Mouse (Mus musculus) thymus, adult 2 months (tissue): Measurements from ENCODE around the gene Map3k6. TPM values are rescaled to one million over a fixed set of nuclear protein-coding genes. Genes with fewer than 3 reads are reported as not detected.

Experiments
- DNase-seq: peaks from one replicate; pipeline ENCODE4 v3.0.0; 2021
- H3K27ac ChIP-seq: fragments of 200-500 bp; 2 replicates; pipeline ENCODE4 v1.5.1; 2012; ENCODE audit warnings: low read length, control low read depth; ENCODE audit not compliant: control insufficient read depth, insufficient read depth
- H3K27me3 ChIP-seq: fragments of 200-500 bp; 2 replicates; pipeline ENCODE4 v1.6.1; 2012; ENCODE audit warnings: mild to moderate bottlenecking, low read length, moderate library complexity, mixed read lengths; ENCODE audit not compliant: control insufficient read depth, insufficient read depth
- H3K36me3 ChIP-seq: fragments of 200-500 bp; 2 replicates; pipeline ENCODE4 v1.6.1; 2012; ENCODE audit warnings: mild to moderate bottlenecking, low read length, moderate library complexity; ENCODE audit not compliant: control insufficient read depth, insufficient read depth
- H3K4me1 ChIP-seq: fragments of 200-500 bp; replicated peaks from 2 replicates; pipeline ENCODE4 v1.6.1; 2012; ENCODE audit warnings: low read length; ENCODE audit not compliant: control insufficient read depth, insufficient read depth
- H3K4me3 ChIP-seq: fragments of 200-500 bp; 2 replicates; pipeline ENCODE4 v1.5.1; 2012; ENCODE audit warnings: mild to moderate bottlenecking, low read length, control low read depth, moderate library complexity; ENCODE audit not compliant: control insufficient read depth, insufficient read depth
- CTCF ChIP-seq: fragments of 200-500 bp; IDR thresholded peaks from 2 replicates; pipeline ENCODE4 v1.5.1; 2012; ENCODE audit warnings: mild to moderate bottlenecking, control low read depth, low read length, moderate library complexity, borderline replicate concordance; ENCODE audit not compliant: control insufficient read depth, poor library complexity, insufficient read depth; ENCODE audit errors: extremely low read depth
- POLR2A ChIP-seq: fragments of 200-500 bp; IDR thresholded peaks from 2 replicates; pipeline ENCODE4 v1.6.1; 2012; ENCODE audit warnings: mild to moderate bottlenecking, low read length, control low read depth, moderate library complexity; ENCODE audit not compliant: control insufficient read depth, poor library complexity, insufficient read depth; ENCODE audit errors: extremely low read depth
- WGBS: fragments of 180-500 bp; shearing (Covaris S2); methylation state at CpG from one replicate; pipeline ENCODE4 v1.1.7; 2018; 5-methylcytosine and 5-hydroxymethylcytosine counted together
- polyA plus RNA-seq: library from polyadenylated mRNA; depleted of rRNA; stranded (reverse); fragments of >200 nt; gene quantifications from 2 replicates; pipeline ENCODE4 v1.2.3, GENCODE M21; 2012

The Map3k6 gene
- polyA plus RNA-seq, 1 experiment: 4.6 TPM

DNA sequence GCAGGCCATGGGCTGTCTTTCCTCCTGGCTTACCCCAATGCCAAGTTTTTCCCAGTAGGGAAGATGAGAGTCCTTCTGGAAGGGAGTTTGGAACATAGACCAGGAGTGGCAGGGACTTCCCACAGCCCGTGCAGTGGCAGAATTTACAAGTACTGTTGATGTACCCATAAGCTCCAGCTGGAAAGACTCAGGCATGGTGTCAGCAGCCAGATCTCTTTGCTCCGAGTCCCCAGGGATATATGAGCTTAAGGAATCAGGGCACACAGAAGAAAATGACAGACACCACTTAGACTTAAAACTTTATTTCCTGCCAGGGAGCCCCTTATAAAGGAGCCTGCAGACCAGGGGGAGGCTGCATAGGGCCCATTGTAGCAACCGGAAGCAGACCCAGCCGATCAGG is 25.1 kb downstream of the Map3k6 start:
- WGBS: 93% methylated on average over 4 of the region's 4 CpGs
- no peak for TF ChIP-seq POLR2A
- TF ChIP-seq CTCF: no peak
- Histone ChIP-seq H3K4me1 (peaks cover 26% of the 10 kb centered on the region), H3K4me3 (no peak overlapping the region), H3K27me3 (no peaks in the 10 kb centered on the region), H3K27ac (no peak overlapping the region), H3K36me3 (peaks cover 43% of the 10 kb centered on the region)
- DNase-seq: no peak

DNA sequence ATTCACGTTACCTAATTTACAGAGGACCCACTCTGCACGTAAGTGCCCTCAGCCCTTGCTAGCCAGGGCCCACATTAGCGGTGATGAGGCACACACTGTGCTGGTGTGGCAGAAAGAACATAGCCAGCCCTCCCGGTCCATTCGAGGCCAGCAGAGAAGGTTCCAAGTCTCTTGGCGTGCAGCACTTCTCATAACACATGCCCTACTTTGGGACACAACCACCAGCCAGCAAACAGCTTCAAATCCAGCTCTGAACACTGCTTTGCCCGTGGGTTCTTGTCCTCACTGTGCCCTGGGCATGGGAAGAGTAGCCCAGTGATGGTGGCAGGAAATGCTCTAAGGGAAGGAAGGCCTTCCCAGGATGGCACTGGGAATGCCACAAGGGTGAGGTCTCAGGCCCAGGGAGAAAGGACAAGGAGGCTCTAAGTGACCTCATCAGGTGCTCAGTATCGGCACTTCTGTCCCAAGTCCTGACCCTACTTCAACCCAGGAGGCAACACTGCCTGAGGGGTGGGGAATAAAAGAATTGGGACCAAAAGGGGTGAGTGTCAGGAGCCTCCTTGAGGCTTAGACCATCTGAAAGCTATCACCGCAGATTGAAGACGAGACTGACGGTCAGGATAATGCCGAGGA is 25.7 kb downstream of the Map3k6 start:
- Histone ChIP-seq H3K27ac (no peak overlapping the region), H3K4me1 (peaks cover 22% of the 10 kb centered on the region), H3K36me3 (peaks cover 43% of the 10 kb centered on the region), H3K27me3 (no peaks in the 10 kb centered on the region), H3K4me3 (no peak overlapping the region)
- TF ChIP-seq CTCF (no peak), POLR2A (no peak)
- WGBS: 96% methylated on average over 12 of the region's 12 CpGs
- no peak for DNase-seq

DNA sequence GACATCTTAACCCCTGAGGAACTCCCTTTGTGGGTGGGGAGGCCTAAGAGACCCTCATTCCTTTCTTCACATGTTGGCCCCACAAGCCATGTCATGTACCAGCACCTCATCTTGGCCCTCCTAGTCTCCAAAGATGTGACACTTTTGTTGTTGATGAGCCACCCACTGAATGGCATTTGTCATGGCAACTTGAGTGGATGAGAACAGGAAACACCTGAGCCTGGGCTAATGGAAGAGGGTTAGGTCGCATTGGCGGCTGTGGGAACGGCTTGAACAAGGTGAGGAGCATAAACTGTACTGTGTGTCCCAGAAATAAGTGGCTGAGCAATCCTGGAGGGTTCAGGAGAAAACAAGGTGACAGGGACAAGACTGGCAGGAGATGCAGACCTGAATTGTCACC is 28.3 kb downstream of the Map3k6 start:
- no peak overlapping the region for H3K27ac ChIP-seq

DNA sequence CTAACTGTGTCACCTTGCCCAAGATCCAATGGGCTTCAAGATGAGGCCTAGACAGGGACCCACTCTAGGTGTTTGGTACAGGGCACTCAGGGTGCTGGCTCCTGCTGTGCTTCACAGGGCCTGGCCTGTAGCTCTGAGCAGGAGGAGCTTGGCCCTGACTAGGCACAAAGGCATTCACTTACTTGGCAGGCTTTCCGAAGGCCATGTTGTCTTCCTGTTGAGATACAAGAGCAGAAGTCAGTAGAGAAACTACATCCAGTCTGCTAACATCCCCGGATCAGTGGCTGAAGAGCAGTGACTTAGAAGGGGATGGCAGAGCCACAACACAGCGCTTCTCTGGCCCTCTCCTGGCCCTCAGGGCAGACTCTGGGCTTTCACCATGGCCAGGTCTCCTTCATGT is 29.0 kb downstream of the Map3k6 start:
- no peak for DNase-seq
- H3K27ac ChIP-seq: no peak overlapping the region
- TF ChIP-seq CTCF (no peak), POLR2A (no peak)

More for the DNA sequence above, 28.3 kb downstream of the Map3k6 start:
- Histone ChIP-seq H3K4me3 (no peak overlapping the region), H3K36me3 (peaks cover 43% of the 10 kb centered on the region), H3K4me1 (no peaks in the 10 kb centered on the region; the same call in 1 of the 2 replicates), H3K27me3 (no peaks in the 10 kb centered on the region)
- WGBS: 50% methylated on average over 3 of the region's 3 CpGs
- no peak for DNase-seq
- TF ChIP-seq POLR2A (no peak), CTCF (no peak)

DNA sequence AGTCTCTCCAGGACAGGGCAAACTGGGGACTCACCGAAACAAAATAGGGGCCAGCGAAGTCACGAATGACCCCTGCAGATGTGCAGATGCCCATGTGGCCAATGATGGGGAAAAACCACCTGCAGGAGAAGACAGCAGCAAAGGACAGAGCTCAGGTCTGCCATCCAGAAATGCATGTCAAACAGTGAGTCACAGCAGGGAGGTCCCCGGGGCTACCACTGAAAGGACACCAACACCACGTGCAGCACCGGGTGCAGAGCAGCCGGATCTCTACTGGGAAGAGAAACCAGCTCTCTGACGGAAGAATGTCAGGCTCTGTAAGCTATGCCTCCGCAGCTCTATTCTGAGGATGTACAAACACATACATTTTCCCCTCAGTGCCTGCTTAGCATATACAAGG is 30.3 kb downstream of the Map3k6 start:
- Histone ChIP-seq H3K4me3 (no peak overlapping the region), H3K4me1 (peaks cover 6% of the 10 kb centered on the region), H3K27me3 (no peaks in the 10 kb centered on the region), H3K27ac (no peak overlapping the region), H3K36me3 (peaks cover 34% of the 10 kb centered on the region)
- 95% methylated on average over 9 of the region's 9 CpGs for WGBS
- DNase-seq: no peak
- TF ChIP-seq CTCF (no peak), POLR2A (no peak)

More for the DNA sequence above, 29.0 kb downstream of the Map3k6 start:
- no peaks in the 10 kb centered on the region for H3K27me3 ChIP-seq
- 95% methylated on average over 3 of the region's 3 CpGs for WGBS
- no peak overlapping the region for H3K4me3 ChIP-seq
- H3K36me3 ChIP-seq: peaks cover 43% of the 10 kb centered on the region
- H3K4me1 ChIP-seq: no peaks in the 10 kb centered on the region

DNA sequence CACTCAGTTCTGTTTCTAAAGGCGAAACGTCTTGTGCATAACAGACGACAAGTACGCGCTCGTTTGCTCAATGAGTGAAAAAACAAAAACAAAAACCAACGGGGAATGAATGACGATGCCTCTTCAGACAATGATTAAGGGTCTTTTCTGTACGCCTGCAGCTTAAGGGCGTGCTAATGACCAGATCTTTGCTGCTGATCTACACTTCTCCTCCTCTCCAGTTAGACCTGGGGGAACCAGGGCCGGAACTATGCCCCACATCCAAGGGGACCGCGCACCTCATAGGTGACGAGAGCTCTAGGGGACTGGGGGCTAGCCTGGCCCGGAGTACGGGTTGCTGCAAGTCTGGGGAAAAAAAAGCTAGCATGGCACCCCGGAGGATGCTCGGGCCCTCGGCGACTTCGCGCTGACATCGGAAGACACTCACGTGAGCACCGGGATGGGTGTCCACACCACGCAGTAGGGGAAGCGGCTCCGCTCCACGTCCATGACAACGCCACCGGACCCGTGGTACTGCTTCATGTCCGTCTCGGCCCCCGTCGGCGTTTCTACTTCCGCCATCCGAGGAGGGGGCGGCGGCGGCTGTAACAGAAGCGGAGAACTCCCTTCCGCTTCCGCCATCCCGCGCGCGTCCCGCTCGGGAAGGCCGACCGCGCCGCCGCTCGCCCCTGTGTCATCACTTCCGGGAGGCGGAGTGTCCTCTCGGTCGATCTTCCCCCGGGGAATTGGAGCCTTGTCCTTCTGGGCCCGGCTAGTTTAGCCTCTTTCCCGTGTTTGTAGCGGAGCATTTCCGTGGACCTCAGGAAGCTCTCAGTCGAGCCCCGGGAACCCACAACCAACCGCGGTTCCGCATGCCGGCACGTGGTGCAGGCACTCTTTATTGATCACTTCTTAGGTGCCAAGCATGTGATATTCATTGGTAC is 36.7 kb downstream of the Map3k6 start, which contains the start of gene Tmem222:
TSS of gene Tmem222 (minus strand) at position 689 of the 923 bp plus-strand sequence.
- peak; percentile 92 for DNase-seq
- WGBS: under 1% methylated on average over 73 of the region's 73 CpGs
- Histone ChIP-seq H3K36me3 (no peaks in the 10 kb centered on the region), H3K4me3 (peak within 1 kb of the TSS; percentile 82), H3K4me1 (peaks cover 12% of the 10 kb centered on the region), H3K27me3 (no peaks in the 10 kb centered on the region), H3K27ac (peak within 1 kb of the TSS; percentile 73)
- TF ChIP-seq POLR2A (peak; percentile 81), CTCF (peak; percentile 55; the same call in 1 of the 2 replicates)
